Mouse (Mus musculus) liver, adult (tissue): Measurements from ENCODE around the gene Zfhx3.

ENCODE experiments used
- GATA4 ChIP-seq: IDR thresholded peaks from 2 replicates; pipeline ENCODE4 v1.6.1; 2014; ENCODE audit warnings: mild to moderate bottlenecking, low read length; ENCODE audit not compliant: insufficient replicate concordance

Gene Zfhx3

DNA sequence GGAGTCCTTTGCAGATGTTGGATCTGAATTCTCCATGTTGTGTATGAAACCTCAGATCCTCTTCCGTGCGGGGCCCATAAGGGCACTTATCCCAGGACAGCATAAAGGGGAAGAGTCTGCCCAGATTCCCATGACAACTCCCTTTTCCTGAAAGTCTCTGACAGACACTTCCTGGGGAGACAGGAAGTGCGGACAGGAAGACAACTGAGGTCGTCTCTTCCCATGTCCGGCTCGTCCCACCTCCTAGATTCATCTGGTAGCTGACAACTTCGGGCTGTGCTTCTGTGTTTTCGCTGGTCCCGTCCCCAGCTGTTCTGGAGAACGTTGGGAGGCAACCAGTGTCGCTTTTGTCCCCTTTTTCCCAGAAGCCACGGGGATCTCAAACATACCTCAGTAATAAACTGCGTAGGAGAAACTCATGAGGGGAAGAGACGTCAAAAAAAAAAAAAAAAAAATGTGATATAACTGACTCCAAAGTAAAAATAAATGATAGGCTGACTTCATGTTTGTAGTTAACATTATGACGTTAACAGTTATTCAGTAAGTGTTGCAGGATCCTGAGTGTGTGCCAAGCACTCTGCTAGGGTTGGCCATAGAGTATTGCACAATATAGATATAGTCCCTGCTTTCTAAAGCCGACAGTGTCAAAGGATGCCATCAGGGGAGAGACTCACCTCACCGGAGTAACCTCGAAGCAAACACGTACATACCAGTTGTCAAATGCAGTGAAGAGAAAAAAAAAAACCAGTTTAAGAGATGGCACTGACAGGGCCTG, 653.5 kb downstream of the Zfhx3 start:
- peak; percentile 12; the same call in 1 of the 2 replicates for TF ChIP-seq GATA4

- no peak for TF ChIP-seq GATA4
Observed at GRCm38 (mm10) chr8:108599003-108599402, 656.6 kb downstream of the Zfhx3 start.

DNA sequence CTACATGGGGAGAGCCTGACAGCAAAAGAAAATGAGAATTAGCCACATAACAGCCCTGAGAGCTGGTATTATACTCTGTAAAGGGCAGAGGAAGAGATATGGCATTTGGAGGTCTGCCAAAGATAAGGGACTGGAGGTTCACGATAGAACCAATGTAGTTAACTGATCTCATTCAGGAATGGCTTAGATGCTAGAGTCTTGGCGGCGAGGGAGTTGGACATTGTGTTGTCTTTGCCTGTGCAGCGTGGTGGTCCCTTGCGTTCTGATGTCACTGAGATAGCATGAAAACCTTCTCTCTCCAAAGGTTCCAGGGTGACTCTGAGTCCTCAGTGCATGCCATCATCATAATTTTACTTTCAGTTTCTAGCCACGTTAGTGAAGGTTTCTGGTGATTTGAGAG, 657.1 kb downstream of the Zfhx3 start:
- TF ChIP-seq GATA4 = no peak

GRCm38 (mm10) chr8:108608678-108609077, 666.2 kb downstream of the Zfhx3 start:
- TF ChIP-seq GATA4 = peak; percentile 42; the same call in 1 of the 2 replicates

- no peak for TF ChIP-seq GATA4
Observed at GRCm38 (mm10) chr8:108609114-108609513, 666.7 kb downstream of the Zfhx3 start.

- no peak for TF ChIP-seq GATA4
Observed at GRCm38 (mm10) chr8:108611141-108611674, 668.8 kb downstream of the Zfhx3 start.

DNA sequence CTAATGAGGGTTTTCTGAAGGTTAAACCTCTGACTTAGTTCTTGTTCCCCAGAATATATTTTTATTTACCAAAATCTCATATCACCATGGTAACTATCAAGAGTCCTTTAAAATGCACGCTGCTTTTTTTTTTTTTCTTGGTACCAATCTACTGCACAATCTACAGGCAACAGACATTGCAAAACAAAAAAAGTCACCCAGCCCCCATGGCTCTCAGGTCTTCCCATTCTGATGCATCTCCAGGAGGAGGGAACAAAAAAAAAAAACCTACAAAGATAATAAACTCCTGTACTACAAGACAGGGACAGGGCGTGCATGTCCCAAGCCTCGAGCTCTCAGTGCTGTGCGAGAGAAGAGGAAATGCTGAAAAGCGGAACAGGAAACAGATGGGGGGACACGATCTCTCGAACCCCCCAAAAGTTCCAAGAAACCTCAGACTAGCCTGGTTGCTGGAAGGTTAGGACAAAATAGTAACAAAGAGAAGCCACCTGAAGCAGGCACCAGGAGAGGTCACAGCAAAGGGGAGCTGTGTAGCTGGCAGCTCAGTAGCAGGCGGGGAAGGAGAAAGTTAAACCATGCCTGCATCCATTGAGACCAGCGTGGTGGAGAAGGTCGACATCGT, 669.5 kb downstream of the Zfhx3 start:
- TF ChIP-seq GATA4 = no peak

- TF ChIP-seq GATA4 = no peak
Observed at GRCm38 (mm10) chr8:108612815-108613214, 670.4 kb downstream of the Zfhx3 start.

GRCm38 (mm10) chr8:108613280-108613679, 670.8 kb downstream of the Zfhx3 start:
- TF ChIP-seq GATA4 = no peak

DNA sequence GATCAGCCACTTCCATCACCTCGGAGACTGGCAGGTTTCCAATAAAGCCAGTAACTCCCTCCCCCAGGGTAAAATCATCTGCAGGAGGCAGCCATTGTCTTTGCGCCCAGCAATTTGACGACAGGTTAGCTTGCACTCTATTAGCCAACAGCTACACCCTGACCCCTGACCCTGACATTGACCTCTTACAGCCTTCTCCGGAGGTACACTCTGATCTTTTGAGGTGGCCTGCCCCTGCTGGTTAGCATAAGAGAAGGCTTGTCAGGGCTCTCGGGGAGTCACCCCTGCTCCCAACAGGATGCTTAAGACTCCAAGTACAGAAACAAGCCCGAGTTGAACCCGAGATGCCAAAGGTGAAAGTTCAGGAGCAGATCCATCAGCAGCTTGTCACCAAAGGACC, 678.9 kb downstream of the Zfhx3 start:
- no peak for TF ChIP-seq GATA4

DNA sequence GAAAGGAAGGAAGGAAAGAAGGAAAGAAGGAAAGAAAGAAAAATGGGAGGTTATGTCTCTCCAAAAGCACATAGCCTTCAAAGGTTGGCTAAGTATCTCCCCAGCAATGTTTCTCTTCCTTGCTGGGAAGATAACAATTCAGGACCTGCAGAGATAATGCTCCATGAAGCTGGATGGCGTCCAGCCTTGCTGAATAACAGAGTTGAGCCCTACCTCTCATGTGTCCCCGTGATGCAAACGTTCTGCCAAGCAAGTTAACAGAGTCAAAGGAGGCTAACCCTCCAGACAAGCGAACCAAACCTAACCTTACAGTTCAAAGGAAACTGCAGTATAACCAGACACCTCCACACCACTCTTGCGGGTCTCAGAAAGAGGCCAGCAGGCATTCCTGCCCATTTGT, 681.2 kb downstream of the Zfhx3 start:
- TF ChIP-seq GATA4 = no peak

GRCm38 (mm10) chr8:108625571-108626120, 683.2 kb downstream of the Zfhx3 start:
- no peak for TF ChIP-seq GATA4

DNA sequence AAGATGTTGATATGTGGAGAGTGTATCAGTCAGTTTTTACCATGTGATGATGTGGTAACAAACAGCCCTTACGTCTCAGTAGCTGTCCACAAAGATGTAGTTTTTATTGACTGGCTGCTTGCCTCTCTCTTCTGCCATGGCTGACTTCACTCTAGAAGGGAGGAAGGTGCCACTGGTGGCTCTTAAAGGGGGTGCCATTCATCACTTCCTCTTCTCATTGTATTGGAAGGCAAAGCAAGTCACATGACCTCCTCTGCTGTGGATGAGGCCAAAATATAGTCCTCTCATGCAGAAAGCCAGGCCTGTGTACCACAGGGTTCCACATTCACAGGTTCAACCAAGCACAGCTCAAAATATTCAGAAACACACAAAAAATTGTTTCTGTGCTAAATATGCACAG, 688.6 kb downstream of the Zfhx3 start:
- no peak for TF ChIP-seq GATA4

GRCm38 (mm10) chr8:108634282-108634681, 691.8 kb downstream of the Zfhx3 start:
- no peak for TF ChIP-seq GATA4

GRCm38 (mm10) chr8:108637887-108638286, 695.4 kb downstream of the Zfhx3 start:
- TF ChIP-seq GATA4 = no peak

DNA sequence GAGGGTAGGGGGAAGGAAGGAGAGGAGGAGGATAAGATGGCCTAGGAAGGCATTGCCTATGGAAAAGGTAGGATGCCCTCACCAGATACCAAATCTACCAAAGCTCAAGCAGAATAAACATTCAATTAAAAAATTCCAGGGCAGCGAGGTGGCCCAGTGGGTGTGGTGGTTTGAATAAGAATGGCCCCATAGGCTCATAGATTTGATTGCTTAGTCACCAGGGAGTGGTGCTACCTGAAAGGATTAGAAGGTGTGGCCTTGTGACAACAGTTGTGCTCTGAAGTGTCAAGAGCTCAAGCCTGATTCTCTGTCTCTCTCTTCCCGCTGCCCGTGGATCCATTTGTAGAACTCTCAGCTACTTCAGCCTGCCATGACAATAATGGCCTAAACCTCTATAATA, 703.2 kb downstream of the Zfhx3 start:
- no peak for TF ChIP-seq GATA4

GRCm38 (mm10) chr8:108647556-108647955, 705.1 kb downstream of the Zfhx3 start:
- TF ChIP-seq GATA4 = no peak

- TF ChIP-seq GATA4 = no peak
Observed at GRCm38 (mm10) chr8:108648993-108649392, 706.5 kb downstream of the Zfhx3 start.
